Mouse (Mus musculus) NIH3T3 (cell line): Measurements from ENCODE around the gene Tmc3.

ENCODE experiments used
- DNase-seq: peaks from one replicate; pipeline ENCODE4 v3.0.0-alpha.2; 2012; ENCODE audit warnings: low read depth

Tmc3 gene

GRCm38 (mm10) chr7:83637781-83638583 lies 53.3 kb downstream of the Tmc3 start:
- DNase-seq, result no peak

GRCm38 (mm10) chr7:83639084-83639483 lies 54.4 kb downstream of the Tmc3 start:
- DNase-seq, result no peak

GRCm38 (mm10) chr7:83640581-83640980 lies 55.9 kb downstream of the Tmc3 start:
- no peak for DNase-seq

GRCm38 (mm10) chr7:83641163-83641562 lies 56.4 kb downstream of the Tmc3 start:
- no peak for DNase-seq

- no peak for DNase-seq
These were observed 58.9 kb downstream of the Tmc3 start for GRCm38 (mm10) chr7:83643581-83643980.

GRCm38 (mm10) chr7:83644761-83645160 lies 60.0 kb downstream of the Tmc3 start:
- DNase-seq, result no peak

- no peak for DNase-seq
These were observed 60.7 kb downstream of the Tmc3 start for GRCm38 (mm10) chr7:83645476-83645875.

GRCm38 (mm10) chr7:83648807-83649206 lies 64.1 kb downstream of the Tmc3 start:
- DNase-seq, result no peak

- DNase-seq, result no peak
These were observed 65.9 kb downstream of the Tmc3 start for GRCm38 (mm10) chr7:83650638-83651037.

- DNase-seq, result no peak
These were observed 67.8 kb downstream of the Tmc3 start for GRCm38 (mm10) chr7:83652498-83652897.

- DNase-seq, result peak; percentile 14
These were observed 68.9 kb downstream of the Tmc3 start for GRCm38 (mm10) chr7:83653605-83654051.

GRCm38 (mm10) chr7:83654196-83654595 lies 69.5 kb downstream of the Tmc3 start:
- DNase-seq, result no peak

GRCm38 (mm10) chr7:83654938-83655630 lies 70.4 kb downstream of the Tmc3 start:
- DNase-seq, result no peak

GRCm38 (mm10) chr7:83658716-83659115 lies 74.0 kb downstream of the Tmc3 start:
- DNase-seq, result no peak

GRCm38 (mm10) chr7:83659159-83660065 lies 74.7 kb downstream of the Tmc3 start:
- DNase-seq, result peak; percentile 15

GRCm38 (mm10) chr7:83660273-83660691 lies 75.6 kb downstream of the Tmc3 start:
- DNase-seq, result no peak

GRCm38 (mm10) chr7:83661031-83661430 lies 76.3 kb downstream of the Tmc3 start:
- DNase-seq, result no peak

GRCm38 (mm10) chr7:83661763-83662162 lies 77.0 kb downstream of the Tmc3 start:
- no peak for DNase-seq

- no peak for DNase-seq
These were observed 78.1 kb downstream of the Tmc3 start for GRCm38 (mm10) chr7:83662711-83663375.

- DNase-seq, result no peak
These were observed 81.4 kb downstream of the Tmc3 start for GRCm38 (mm10) chr7:83666087-83666595.

- DNase-seq, result no peak
These were observed 83.4 kb downstream of the Tmc3 start for GRCm38 (mm10) chr7:83667936-83668645.
